Mouse (Mus musculus) inflammation-experienced regulatory T-cells, adult 6 months (primary cell): ENCODE measurements around the gene Ddx39. TPM values are rescaled to one million over a fixed set of nuclear protein-coding genes. Genes with fewer than 3 reads are reported as not detected.

Experiments
- ATAC-seq: one replicate; pipeline ENCODE4 v1.8.0; 2017
- polyA plus RNA-seq, 3 experiments: library from polyadenylated mRNA; unstranded; fragments of 100-300 nt; shearing (Covaris generic); gene quantifications; one replicate each; pipeline ENCODE4 v1.2.1; 2017

Gene Ddx39
- polyA plus RNA-seq, 3 experiments from 2014 or later: 166 to 211 (median 167) TPM

GRCm38 (mm10) chr8:83770669-83771068, 55.7 kb downstream of the Ddx39 start:
- ATAC-seq: peak; percentile 53

DNA sequence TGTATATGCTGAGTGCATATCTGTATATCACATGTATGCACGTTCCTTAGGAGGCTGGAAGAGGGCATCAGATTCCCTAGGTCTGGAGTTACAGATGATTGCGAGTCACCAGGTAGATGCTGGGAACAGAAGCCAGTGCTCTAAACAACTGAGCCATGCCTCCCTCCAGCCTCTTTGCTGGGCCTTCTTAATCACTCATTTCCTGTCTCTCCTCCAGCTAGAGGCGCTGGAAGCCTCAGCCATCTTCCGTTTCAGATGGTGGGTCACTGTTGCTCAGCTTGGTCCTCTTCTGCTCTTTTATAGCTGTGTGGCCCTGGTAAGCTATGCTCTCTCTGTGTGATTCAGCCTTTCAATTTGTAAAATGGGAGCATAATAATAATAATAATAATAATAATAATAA, 56.8 kb downstream of the Ddx39 start:
- ATAC-seq: no peak

DNA sequence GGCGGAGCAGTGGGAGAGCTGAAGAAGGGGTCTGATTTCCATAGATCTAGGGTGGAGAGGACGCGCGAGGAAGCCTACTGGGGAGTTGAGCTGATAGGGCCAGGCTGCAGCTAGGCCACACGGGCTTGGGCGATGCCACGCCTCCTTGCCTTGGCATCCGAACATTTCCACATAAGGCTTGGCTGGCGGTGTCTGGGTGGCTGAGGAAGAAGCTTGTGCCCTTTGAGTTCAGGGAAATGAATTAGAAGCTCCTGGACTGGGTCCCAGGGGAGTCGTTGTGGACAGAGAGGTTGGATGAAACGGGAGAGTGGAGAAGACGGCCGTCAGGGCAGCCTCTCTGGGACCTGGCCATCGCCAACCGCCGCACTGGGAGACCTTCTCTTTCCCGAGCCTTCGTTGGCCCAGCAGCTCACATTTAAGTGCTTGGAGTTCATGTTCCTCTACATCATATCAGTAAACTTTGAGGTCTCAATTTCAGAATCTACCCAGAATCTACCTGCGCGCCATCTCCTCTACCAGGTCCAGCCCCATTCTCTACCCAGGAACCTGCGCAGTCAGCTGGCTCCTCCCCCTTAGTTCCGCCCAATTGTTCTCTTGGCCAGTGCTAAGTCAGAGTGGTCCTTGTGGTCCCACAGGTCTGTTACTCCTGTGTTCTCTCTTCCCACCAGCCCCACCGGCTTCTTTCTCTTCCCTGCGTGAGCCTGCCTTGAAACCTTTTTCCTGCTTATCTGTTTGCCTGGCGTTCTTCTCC, 57.9 kb downstream of the Ddx39 start:
- ATAC-seq: peak; percentile 70

GRCm38 (mm10) chr8:83773452-83773846, 58.5 kb downstream of the Ddx39 start:
- peak; percentile 62 for ATAC-seq

GRCm38 (mm10) chr8:83774221-83774620, 59.2 kb downstream of the Ddx39 start:
- ATAC-seq: no peak

Other genes with a start within 250 kb of the Ddx39 start
- gene Olfr370, start 179.4 kb upstream of the Ddx39 start, polyA plus RNA-seq: not detected
- gene Ndufb7, start 148.5 kb upstream of the Ddx39 start, polyA plus RNA-seq: 100 to 1,000 TPM; 284 to 389 (median 291) TPM
- gene Tecr, start 107.2 kb upstream of the Ddx39 start, polyA plus RNA-seq: 100 to 1,000 TPM; 341 to 488 (median 426) TPM
- gene Dnajb1, start 107.0 kb upstream of the Ddx39 start, polyA plus RNA-seq: 10 to 100 TPM; 36.3 to 53.7 (median 41.0) TPM
- gene Gipc1, start 62.5 kb upstream of the Ddx39 start, polyA plus RNA-seq: 10 to 100 TPM; 14.4 to 18.1 (median 14.7) TPM
- gene Ptger1, start 48.5 kb upstream of the Ddx39 start, polyA plus RNA-seq: 1 to 10 TPM in 2 of 3 experiments, under 1 TPM in 1; 0.60 to 1.2 (median 1.1) TPM
- gene Pkn1, start 16.0 kb upstream of the Ddx39 start, polyA plus RNA-seq: 10 to 100 TPM; 20.3 to 27.7 (median 24.6) TPM
- 100 to 1,000 TPM; 177 to 212 (median 210) TPM for gene Adgre5, start 26.1 kb downstream of the Ddx39 start, polyA plus RNA-seq
- gene Adgrl1, start 184.9 kb downstream of the Ddx39 start, polyA plus RNA-seq: 10 to 100 TPM in 2 of 3 experiments, 1 to 10 TPM in 1; 5.1 to 13.8 (median 11.3) TPM
- gene Gm10644, start 240.0 kb downstream of the Ddx39 start, polyA plus RNA-seq: 1 to 10 TPM in 1 of 3 experiments, under 1 TPM in 2; 0.16 to 1.5 (median 0.52) TPM
- 100 to 1,000 TPM in 1 of 3 experiments, 10 to 100 TPM in 2; 26.0 to 159 (median 26.4) TPM for gene Asf1b, start 240.3 kb downstream of the Ddx39 start, polyA plus RNA-seq